Mouse (Mus musculus) heart, embryonic 13.5 days (tissue): ENCODE measurements around the gene Pdzrn4. TPM values are rescaled to one million over a fixed set of nuclear protein-coding genes. Genes with fewer than 3 reads are reported as not detected.

Source experiments
- ATAC-seq: fragments of 200-750 bp; cut with Nextera tagmentation; 2 replicates; pipeline ENCODE4 v1.8.0; 2017; ENCODE audit warnings: moderate TSS enrichment; ENCODE audit not compliant: insufficient number of reproducible peaks, low FRiP score, low TSS enrichment; ENCODE audit errors: extremely low read depth
- H3K27ac ChIP-seq: fragments of 300-500 bp; sonication (generic); replicated peaks from 2 replicates; pipeline ENCODE4 v1.5.1; 2015; ENCODE audit warnings: moderate library complexity, mild to moderate bottlenecking, inconsistent platforms
- H3K27me3 ChIP-seq: fragments of 300-500 bp; sonication (generic); replicated peaks from 2 replicates; pipeline ENCODE4 v1.6.1; 2015; ENCODE audit warnings: mild to moderate bottlenecking, inconsistent platforms
- H3K36me3 ChIP-seq: fragments of 300-500 bp; sonication (generic); 2 replicates; pipeline ENCODE4 v1.6.1; 2015; ENCODE audit warnings: mild to moderate bottlenecking, inconsistent platforms
- H3K4me1 ChIP-seq: fragments of 300-500 bp; sonication (generic); 2 replicates; pipeline ENCODE4 v1.6.1; 2015; ENCODE audit warnings: inconsistent platforms
- H3K4me2 ChIP-seq: fragments of 300-500 bp; sonication (generic); 2 replicates; pipeline ENCODE4 v1.6.1; 2015; ENCODE audit warnings: inconsistent platforms, mild to moderate bottlenecking, moderate library complexity
- H3K4me3 ChIP-seq: fragments of 300-500 bp; sonication (generic); 2 replicates; pipeline ENCODE4 v1.5.1; 2015; ENCODE audit warnings: moderate library complexity, mild to moderate bottlenecking, inconsistent platforms
- H3K9ac ChIP-seq: fragments of 300-500 bp; sonication (generic); 2 replicates; pipeline ENCODE4 v1.6.1; 2015; ENCODE audit warnings: inconsistent platforms, mild to moderate bottlenecking, moderate library complexity
- H3K9me3 ChIP-seq: fragments of 300-500 bp; sonication (generic); 2 replicates; pipeline ENCODE4 v1.6.1; 2016; ENCODE audit warnings: inconsistent platforms
- WGBS: fragments of 180-500 bp; shearing (Covaris S2); methylation state at CpG from one replicate; pipeline ENCODE4 v1.1.7; 2015; ENCODE audit warnings: mixed read lengths; 5-methylcytosine and 5-hydroxymethylcytosine counted together
- polyA plus RNA-seq: library from polyadenylated mRNA; unstranded; fragments of >200 nt; fragmentation: Nextera tagmentation; extraction: Ambion mirVana; gene quantifications from 2 replicates; pipeline ENCODE4 v1.2.1, GENCODE M21; 2015

The Pdzrn4 gene
- polyA plus RNA-seq, 1 experiment from 2014 or later, result 0.74 TPM

DNA sequence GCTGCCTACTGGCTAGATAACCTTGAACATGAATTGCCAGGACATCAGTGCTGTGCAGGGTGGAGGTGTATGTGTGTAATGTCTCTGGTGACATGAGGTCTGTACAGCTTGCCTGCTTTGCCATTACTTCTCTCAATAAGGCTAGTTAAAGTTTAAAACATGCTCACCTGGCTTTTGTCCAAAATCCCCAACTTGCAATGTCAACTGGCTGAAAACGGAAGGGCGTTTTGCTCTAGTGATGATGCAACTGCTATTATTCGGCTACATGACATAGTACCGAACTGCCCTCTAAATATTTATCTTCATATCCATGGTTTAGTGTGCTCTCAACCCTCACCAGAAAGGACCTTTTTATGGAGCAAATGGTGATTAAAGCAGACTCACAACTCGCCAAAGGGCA, 161.9 kb downstream of the Pdzrn4 start:
- 81% methylated on average over 5 of the region's 5 CpGs for WGBS
- H3K4me1 ChIP-seq, result no peaks in the 10 kb centered on the region
- no peak for ATAC-seq
- no peaks in the 10 kb centered on the region for H3K36me3 ChIP-seq
- no peaks in the 10 kb centered on the region for H3K9me3 ChIP-seq
- H3K4me3 ChIP-seq, result no peak overlapping the region
- no peak overlapping the region for H3K27ac ChIP-seq
- no peak overlapping the region for H3K9ac ChIP-seq
- H3K27me3 ChIP-seq, result no peaks in the 10 kb centered on the region
- no peak overlapping the region for H3K4me2 ChIP-seq

DNA sequence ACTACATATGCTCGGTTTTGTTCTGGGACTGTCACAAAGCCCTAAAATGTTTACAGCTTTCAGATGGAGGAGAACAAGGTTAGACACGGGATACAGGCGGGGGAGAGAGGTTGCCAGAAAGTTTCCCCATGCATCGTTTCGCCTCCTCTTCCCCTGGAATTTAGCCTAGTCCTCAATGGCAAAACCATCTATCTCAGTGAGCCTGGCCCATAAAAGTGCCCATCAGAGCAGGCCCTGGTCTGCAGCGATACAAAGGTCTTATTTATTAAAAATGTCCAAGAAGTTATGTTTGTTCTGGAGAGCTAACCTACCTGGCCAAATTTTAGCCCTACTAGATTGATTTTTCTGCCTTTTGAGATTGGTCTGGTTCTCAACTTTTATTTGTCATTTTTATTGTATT, 165.5 kb downstream of the Pdzrn4 start:
- H3K4me3 ChIP-seq, result no peak overlapping the region
- H3K27me3 ChIP-seq, result no peaks in the 10 kb centered on the region
- no peaks in the 10 kb centered on the region for H3K36me3 ChIP-seq
- no peak overlapping the region for H3K4me2 ChIP-seq
- H3K4me1 ChIP-seq, result no peaks in the 10 kb centered on the region
- H3K9ac ChIP-seq, result no peak overlapping the region
- ATAC-seq, result no peak
- WGBS, result 72% methylated on average over 6 of the region's 6 CpGs
- no peak overlapping the region for H3K27ac ChIP-seq
- H3K9me3 ChIP-seq, result no peaks in the 10 kb centered on the region

DNA sequence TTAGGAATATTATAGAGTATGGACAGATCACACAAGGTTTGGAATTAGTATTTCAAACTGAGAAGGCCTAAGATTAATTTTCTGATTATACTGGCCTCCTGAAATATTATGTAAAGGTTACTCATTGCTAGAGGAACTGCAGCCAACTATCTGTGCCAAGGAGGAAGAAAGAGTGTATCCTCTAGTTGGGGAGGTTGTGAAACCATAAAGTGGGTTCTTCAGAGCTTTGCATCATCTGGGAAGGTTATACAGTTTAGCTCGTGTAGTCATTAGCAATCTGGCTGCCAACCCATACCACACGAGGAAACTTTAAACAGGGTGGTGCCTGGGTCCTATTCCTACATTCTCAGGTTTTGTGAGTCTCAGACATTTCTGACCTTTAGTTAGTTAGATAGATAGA, 166.9 kb downstream of the Pdzrn4 start:
- no peaks in the 10 kb centered on the region for H3K9me3 ChIP-seq
- no peak overlapping the region for H3K9ac ChIP-seq
- H3K4me2 ChIP-seq, result no peak overlapping the region
- H3K4me1 ChIP-seq, result no peaks in the 10 kb centered on the region
- H3K36me3 ChIP-seq, result no peaks in the 10 kb centered on the region
- no peaks in the 10 kb centered on the region for H3K27me3 ChIP-seq
- ATAC-seq, result no peak
- H3K4me3 ChIP-seq, result no peak overlapping the region
- H3K27ac ChIP-seq, result no peak overlapping the region
- 64% methylated on average over 2 of the region's 2 CpGs for WGBS

DNA sequence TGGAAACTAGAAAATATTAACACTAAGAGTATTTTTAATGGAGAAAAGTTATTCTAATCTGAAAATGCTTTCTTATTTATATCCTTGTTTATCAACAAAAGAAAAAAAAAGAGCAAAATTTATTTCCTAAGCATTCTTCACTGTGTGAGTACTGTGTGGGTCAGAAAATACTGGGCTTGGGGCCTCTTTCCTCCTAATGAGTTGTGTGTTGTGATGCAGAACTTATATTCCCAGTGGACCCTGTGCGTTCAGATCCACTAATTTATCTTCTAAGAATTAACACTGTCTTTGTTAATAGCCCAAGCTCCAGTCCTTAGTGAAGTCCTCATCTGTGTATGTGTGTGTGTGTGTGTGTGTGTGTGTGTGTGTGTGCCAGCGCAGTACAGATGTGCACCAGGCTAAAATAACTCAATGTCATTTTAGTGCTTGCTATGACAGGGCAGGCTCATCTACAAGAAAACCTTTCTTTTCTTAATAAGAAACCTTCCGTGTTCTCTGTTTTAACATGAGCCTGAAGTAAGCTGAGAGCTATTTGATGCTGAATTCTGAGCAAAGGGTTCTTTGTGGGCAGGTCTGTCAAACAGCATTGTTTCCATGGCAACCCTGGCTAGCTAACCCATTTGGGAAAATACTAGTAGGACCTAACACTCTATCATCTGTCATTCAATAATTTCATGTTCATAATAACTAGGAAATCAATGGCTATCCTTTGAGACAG, 174.0 kb downstream of the Pdzrn4 start:
- Histone ChIP-seq H3K9me3 (no peaks in the 10 kb centered on the region), H3K9ac (no peak overlapping the region), H3K4me2 (no peak overlapping the region), H3K4me3 (no peak overlapping the region), H3K27ac (no peak overlapping the region), H3K36me3 (no peaks in the 10 kb centered on the region), H3K4me1 (no peaks in the 10 kb centered on the region), H3K27me3 (no peaks in the 10 kb centered on the region)
- WGBS, result 68% methylated on average over 3 of the region's 3 CpGs
- ATAC-seq, result no peak

DNA sequence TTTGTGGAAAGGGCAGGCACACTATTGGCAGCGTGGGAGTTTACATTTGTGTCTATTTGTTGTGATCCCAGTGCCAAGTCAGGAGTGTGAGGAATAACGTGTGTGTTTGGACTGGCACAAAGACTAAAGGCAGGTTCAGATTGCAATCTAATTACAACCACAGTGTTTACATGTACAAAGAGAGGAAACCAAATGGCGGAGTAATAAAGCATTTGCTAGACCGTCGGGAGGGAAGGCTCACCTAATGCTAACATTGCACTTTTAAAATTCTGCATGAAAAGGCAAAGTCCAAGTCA, 174.5 kb downstream of the Pdzrn4 start:
- ATAC-seq, result no peak
- WGBS, result 72% methylated on average over 5 of the region's 5 CpGs
- H3K27ac ChIP-seq, result no peak overlapping the region
- H3K4me3 ChIP-seq, result no peak overlapping the region
- no peaks in the 10 kb centered on the region for H3K4me1 ChIP-seq
- no peaks in the 10 kb centered on the region for H3K27me3 ChIP-seq
- H3K9me3 ChIP-seq, result no peaks in the 10 kb centered on the region
- H3K9ac ChIP-seq, result no peak overlapping the region
- H3K36me3 ChIP-seq, result no peaks in the 10 kb centered on the region
- H3K4me2 ChIP-seq, result no peak overlapping the region

DNA sequence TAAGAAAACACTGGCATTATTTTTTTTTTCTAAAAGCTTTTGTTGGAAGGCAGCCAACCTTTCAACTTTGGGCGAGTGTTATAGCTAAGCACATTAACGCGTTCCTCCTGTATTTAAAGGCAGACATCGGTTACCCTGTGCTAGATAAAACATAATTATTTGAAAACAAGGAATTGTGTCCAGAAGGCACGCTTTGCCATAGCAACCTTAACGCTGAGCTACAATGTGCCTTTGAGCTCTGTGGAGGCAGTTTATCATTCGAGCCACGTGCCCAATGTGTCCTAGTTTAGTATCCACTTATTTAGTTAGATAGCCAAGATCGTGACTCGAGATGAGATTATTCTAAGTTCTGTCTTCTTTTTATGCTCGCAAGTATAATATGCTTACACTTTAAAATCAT, 180.8 kb downstream of the Pdzrn4 start:
- no peak overlapping the region for H3K9ac ChIP-seq
- no peak overlapping the region for H3K27ac ChIP-seq
- no peaks in the 10 kb centered on the region for H3K4me1 ChIP-seq
- H3K9me3 ChIP-seq, result no peaks in the 10 kb centered on the region
- ATAC-seq, result no peak
- 60% methylated on average over 11 of the region's 11 CpGs for WGBS
- H3K27me3 ChIP-seq, result no peaks in the 10 kb centered on the region
- no peak overlapping the region for H3K4me2 ChIP-seq
- H3K36me3 ChIP-seq, result no peaks in the 10 kb centered on the region
- H3K4me3 ChIP-seq, result no peak overlapping the region

DNA sequence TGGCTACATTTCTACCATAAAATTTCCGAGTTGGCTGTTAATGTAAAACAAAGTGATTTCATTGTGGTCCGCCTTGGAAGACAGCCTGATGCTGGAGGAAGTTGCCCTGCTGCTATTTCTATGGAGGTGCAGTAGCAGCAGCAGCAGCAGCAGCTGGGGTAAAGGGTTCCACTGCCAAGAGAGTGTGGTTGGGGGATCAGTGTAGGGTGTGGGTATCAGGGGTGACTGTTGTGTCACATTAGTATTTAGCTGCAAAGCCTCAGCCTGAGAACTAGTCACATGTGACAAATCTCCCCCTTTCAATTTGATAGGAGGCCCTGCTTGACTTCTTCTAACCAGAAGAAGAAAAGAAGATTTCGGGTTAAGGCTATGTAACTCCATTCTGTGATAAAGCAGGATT, 183.5 kb downstream of the Pdzrn4 start:
- WGBS, result 51% methylated on average over 3 of the region's 3 CpGs
- ATAC-seq, result no peak
- Histone ChIP-seq H3K4me1 (no peaks in the 10 kb centered on the region), H3K4me2 (no peak overlapping the region), H3K9me3 (no peaks in the 10 kb centered on the region), H3K36me3 (no peaks in the 10 kb centered on the region), H3K4me3 (no peak overlapping the region), H3K27ac (no peak overlapping the region), H3K9ac (no peak overlapping the region), H3K27me3 (no peaks in the 10 kb centered on the region)

DNA sequence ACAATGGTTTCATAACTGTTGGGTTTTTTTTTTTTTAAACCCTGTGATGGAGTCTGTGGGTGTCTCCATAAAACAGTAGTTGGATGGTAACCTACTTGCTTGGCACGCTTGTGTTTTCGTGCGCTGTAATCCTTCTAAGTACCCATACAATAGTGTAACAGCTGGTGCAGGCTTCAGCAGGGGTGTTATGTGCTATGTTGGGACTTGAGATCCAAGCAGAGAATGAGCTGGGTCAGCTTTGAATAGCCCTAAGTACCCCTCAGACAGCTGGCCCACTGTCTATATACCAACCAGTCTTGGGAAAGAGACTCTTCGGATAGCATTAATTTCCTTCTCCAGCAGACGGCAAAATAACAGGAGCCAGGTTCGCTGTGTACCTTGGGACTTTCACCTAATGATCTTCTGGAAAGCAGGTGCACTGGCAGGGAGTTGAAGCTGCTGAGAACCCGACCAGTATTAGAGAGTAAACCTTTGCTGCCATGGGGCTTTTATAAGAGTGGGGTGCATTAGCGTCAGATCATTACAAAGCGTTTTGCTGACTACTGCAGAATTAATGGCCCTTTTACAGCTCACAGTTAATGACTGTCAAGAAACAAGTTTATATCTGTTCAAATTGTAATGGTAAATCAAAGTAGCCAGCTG, 184.2 kb downstream of the Pdzrn4 start:
- no peaks in the 10 kb centered on the region for H3K36me3 ChIP-seq
- no peak for ATAC-seq
- H3K4me1 ChIP-seq, result no peaks in the 10 kb centered on the region
- no peak overlapping the region for H3K27ac ChIP-seq
- H3K9ac ChIP-seq, result no peak overlapping the region
- H3K9me3 ChIP-seq, result no peaks in the 10 kb centered on the region
- 74% methylated on average over 9 of the region's 9 CpGs for WGBS
- no peak overlapping the region for H3K4me2 ChIP-seq
- no peaks in the 10 kb centered on the region for H3K27me3 ChIP-seq
- H3K4me3 ChIP-seq, result no peak overlapping the region

DNA sequence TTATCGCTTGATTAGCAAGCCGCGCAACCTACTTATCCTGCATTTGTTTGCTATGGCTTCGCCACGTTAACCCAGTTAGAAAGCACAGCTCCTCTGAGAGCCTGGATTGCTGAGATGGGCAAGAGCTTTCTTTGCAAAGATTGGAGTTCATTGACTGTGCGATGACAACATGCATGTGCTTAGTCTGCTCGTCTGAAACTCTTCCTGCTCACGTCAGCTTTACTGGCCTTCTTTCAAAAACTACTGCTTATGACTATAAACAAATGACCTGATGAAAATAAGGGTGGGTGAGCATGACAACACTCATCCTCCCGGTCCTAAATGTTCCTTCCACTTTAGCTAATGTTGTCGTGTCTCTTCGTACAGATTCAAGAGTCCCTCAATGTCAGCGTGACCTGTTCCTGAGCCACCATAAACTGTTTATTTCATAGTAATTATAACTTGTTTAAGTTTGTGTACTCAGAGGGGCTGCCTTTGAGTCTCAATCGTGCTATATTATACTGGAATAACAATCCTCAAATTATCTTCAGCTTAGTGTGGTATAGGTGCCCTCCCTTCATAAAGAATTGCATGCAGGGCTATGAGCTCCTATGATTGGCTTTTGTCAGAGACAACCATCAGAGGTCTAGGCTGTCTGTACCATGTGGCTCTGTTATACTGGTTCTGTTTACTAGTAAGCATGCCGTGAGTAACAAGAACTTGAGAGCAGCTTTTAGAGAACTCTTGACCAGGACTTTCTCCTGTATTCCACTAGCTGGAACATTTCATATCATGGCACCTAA, 187.9 kb downstream of the Pdzrn4 start:
- Histone ChIP-seq H3K27ac (no peak overlapping the region), H3K4me2 (no peak overlapping the region), H3K36me3 (no peaks in the 10 kb centered on the region), H3K4me1 (no peaks in the 10 kb centered on the region), H3K27me3 (no peaks in the 10 kb centered on the region), H3K4me3 (no peak overlapping the region), H3K9me3 (no peaks in the 10 kb centered on the region), H3K9ac (no peak overlapping the region)
- ATAC-seq, result no peak
- 70% methylated on average over 14 of the region's 14 CpGs for WGBS

DNA sequence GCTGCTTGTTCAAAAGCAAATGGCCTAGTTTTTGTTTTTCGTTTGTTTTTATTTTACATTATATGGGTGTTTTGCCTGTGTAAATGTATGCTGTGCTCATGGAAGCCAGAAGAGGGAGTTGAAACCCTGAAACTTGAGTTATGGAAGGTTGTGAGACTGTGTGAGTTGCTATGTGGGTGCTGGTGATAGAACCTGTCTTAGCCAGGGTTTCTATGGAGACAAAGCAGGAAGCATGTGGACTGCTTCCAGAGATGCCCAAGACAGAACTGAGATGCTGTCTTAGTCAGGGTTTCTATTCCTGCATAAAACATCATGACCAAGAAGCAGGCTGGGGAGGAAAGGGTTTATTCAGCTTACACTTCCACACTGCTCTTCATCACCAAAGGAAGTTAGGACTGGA, 190.8 kb downstream of the Pdzrn4 start:
- Histone ChIP-seq H3K9me3 (no peaks in the 10 kb centered on the region), H3K27me3 (no peaks in the 10 kb centered on the region), H3K4me2 (no peak overlapping the region), H3K4me3 (no peak overlapping the region), H3K9ac (no peak overlapping the region), H3K4me1 (no peaks in the 10 kb centered on the region), H3K27ac (no peak overlapping the region), H3K36me3 (no peaks in the 10 kb centered on the region)
- ATAC-seq, result no peak
- 77% methylated on average over 1 of the region's 1 CpGs for WGBS

DNA sequence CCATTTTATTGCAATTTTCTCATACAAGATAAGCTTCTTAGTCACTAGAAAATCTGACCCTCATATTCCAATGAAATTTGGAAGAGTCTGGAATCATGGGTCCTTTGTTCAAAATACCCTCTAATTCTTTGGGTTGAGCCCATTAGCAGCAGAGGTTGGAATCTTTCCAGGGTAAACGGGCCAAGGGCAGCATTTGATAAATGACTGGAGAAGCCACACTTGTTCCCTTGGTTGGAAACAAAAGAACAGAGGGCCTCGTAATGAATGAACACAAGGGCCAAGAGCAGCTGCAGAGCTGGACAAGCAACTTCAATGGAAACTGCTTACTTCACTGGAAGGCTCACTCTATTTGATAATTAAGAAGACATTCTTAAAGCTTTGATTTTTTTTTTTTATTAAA, 198.0 kb downstream of the Pdzrn4 start:
- H3K36me3 ChIP-seq, result no peaks in the 10 kb centered on the region
- H3K27ac ChIP-seq, result no peak overlapping the region
- no peaks in the 10 kb centered on the region for H3K9me3 ChIP-seq
- no peak overlapping the region for H3K4me3 ChIP-seq
- H3K4me2 ChIP-seq, result no peak overlapping the region
- WGBS, result 24% methylated on average over 2 of the region's 2 CpGs
- H3K27me3 ChIP-seq, result no peaks in the 10 kb centered on the region
- ATAC-seq, result no peak
- no peak overlapping the region for H3K9ac ChIP-seq
- H3K4me1 ChIP-seq, result peaks cover 17% of the 10 kb centered on the region
